Mouse (Mus musculus) ES-E14 (cell line): ENCODE results near the gene Col1a1.
A peak's percentile ranks its signal among the peaks of the same experiment; 100 is the strongest.

Source experiments
- CHD2 ChIP-seq: IDR thresholded peaks from 2 replicates; pipeline ENCODE4 v1.6.1; 2014; ENCODE audit warnings: mild to moderate bottlenecking, low read depth, low read length, inconsistent platforms
- HCFC1 ChIP-seq: IDR thresholded peaks from 2 replicates; pipeline ENCODE4 v1.6.1; 2012; ENCODE audit warnings: low read length, inconsistent platforms, borderline replicate concordance; ENCODE audit not compliant: insufficient read depth
- MAFK ChIP-seq: IDR thresholded peaks from 2 replicates; pipeline ENCODE4 v1.6.1; 2014; ENCODE audit warnings: mild to moderate bottlenecking, low read depth, low read length, inconsistent platforms; ENCODE audit not compliant: insufficient read depth

DNA sequence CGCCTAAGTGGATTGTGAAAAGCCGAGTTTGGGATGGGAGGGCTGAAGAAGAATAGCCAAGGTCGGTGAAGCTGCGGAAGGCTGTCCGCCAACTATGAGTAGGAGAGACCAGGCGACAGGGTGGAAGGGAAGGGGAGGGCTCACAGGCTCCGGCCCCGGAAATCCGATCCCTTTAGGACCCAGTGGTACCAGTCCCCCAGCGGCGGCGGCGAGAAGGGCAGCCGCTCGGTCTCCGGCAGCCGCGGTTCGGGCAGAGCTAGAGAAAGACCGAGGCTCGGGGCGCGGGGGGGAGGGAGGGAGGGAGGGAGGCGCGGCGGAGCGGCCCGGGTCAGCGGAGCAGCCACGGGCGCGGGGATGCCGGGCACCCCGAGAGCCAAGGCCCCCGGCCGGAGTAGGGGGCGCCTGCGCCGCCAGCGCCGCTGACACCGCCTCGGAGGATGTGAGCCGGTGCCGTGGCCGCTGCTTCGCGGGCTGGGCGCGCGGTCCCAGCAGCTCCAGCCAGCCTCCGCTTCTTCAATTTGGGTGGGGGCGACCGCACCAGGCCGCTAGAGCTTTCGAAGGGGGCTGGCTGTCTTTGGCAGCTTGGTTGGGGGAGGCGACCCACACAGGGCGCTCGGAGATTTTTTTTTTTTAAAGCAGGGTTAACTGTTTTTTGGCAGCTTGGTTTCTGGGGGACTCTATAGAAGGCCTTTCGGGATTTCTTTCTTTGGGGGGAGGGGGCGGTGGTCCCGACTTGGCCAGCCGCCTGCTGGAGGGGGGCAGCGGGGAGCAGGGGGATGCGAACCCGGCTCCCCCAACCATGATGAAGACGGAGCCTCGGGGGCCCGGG, 54.9 kb downstream of the Col1a1 start, which contains the start of gene Ppp1r9b:
- no peak for TF ChIP-seq CHD2
- TF ChIP-seq MAFK, result no peak
- 0 out of 2 replicates have a peak, but pooled peaks have one; percentile 44 for TF ChIP-seq HCFC1
